Mouse (Mus musculus) macrophage (primary cell): Measurements from ENCODE around the gene Fam53b. TPM values are rescaled to one million over a fixed set of nuclear protein-coding genes. Genes with fewer than 3 reads are reported as not detected.

Experiments used
- H3K27ac ChIP-seq: fragments of 350-480 bp; formaldehyde crosslinking; 2 replicates; pipeline ENCODE4 v1.9.0; 2021
- H3K36me3 ChIP-seq: fragments of 350-480 bp; formaldehyde crosslinking; 2 replicates; pipeline ENCODE4 v1.9.0; 2021; ENCODE audit errors: inconsistent target
- H3K4me3 ChIP-seq: fragments of 350-480 bp; formaldehyde crosslinking; 2 replicates; pipeline ENCODE4 v1.9.0; 2021; ENCODE audit errors: inconsistent target
- H3K79me2 ChIP-seq: fragments of 350-480 bp; formaldehyde crosslinking; 2 replicates; pipeline ENCODE4 v1.9.0; 2021; ENCODE audit errors: inconsistent target
- WGBS: methylation state at CpG from one replicate; pipeline ENCODE4 v1.1.7; 2026; ENCODE audit warnings: inconsistent platforms; ENCODE audit not compliant: missing documents; 5-methylcytosine and 5-hydroxymethylcytosine counted together
- polyA plus RNA-seq: library from polyadenylated mRNA; stranded (reverse); fragments of 250-400 nt; gene quantifications from 3 replicates; pipeline ENCODE4 v1.2.4, GENCODE M21; 2018; ENCODE audit warnings: inconsistent platforms

The Fam53b gene
- polyA plus RNA-seq, 1 experiment from 2014 or later = 28.5 TPM

GRCm38 (mm10) chr7:132820692-132821091, 7.0 kb upstream of the Fam53b start:
- no peaks in the 10 kb centered on the region for H3K79me2 ChIP-seq
- no peak overlapping the region for H3K4me3 ChIP-seq
- no peak overlapping the region for H3K27ac ChIP-seq
- WGBS = 93% methylated on average over 3 of the region's 3 CpGs
- no peaks in the 10 kb centered on the region for H3K36me3 ChIP-seq

GRCm38 (mm10) chr7:132817056-132817455, 3.4 kb upstream of the Fam53b start:
- peaks cover 9% of the 10 kb centered on the region for H3K79me2 ChIP-seq
- H3K36me3 ChIP-seq = no peaks in the 10 kb centered on the region
- H3K4me3 ChIP-seq = no peak overlapping the region
- 95% methylated on average over 6 of the region's 6 CpGs for WGBS
- H3K27ac ChIP-seq = no peak overlapping the region

- no peak overlapping the region for H3K4me3 ChIP-seq
- WGBS = 94% methylated on average over 2 of the region's 2 CpGs
- H3K36me3 ChIP-seq = no peaks in the 10 kb centered on the region
Measured at GRCm38 (mm10) chr7:132816528-132816927, 2.8 kb upstream of the Fam53b start.

GRCm38 (mm10) chr7:132815081-132815480, 1.4 kb upstream of the Fam53b start:
- 91% methylated on average over 5 of the region's 5 CpGs for WGBS
- H3K36me3 ChIP-seq = no peaks in the 10 kb centered on the region
- H3K79me2 ChIP-seq = peaks cover 28% of the 10 kb centered on the region
- H3K4me3 ChIP-seq = no peak overlapping the region
- H3K27ac ChIP-seq = no peak overlapping the region

More at GRCm38 (mm10) chr7:132816528-132816927, 2.8 kb upstream of the Fam53b start:
- H3K27ac ChIP-seq = no peak overlapping the region
- peaks cover 14% of the 10 kb centered on the region for H3K79me2 ChIP-seq

GRCm38 (mm10) chr7:132814089-132814450, 384 bp upstream of the Fam53b start:
- Histone ChIP-seq H3K27ac (peak overlapping the region; percentile 67), H3K4me3 (peak overlapping the region; percentile 53), H3K36me3 (no peaks in the 10 kb centered on the region), H3K79me2 (peaks cover 38% of the 10 kb centered on the region)
- 5% methylated on average over 7 of the region's 7 CpGs for WGBS

- Histone ChIP-seq H3K4me3 (peak overlapping the region; percentile 74), H3K79me2 (peaks cover 51% of the 10 kb centered on the region), H3K36me3 (no peaks in the 10 kb centered on the region), H3K27ac (peak overlapping the region; percentile 78)
- WGBS = under 1% methylated on average over 57 of the region's 59 CpGs
Measured at GRCm38 (mm10) chr7:132812619-132813415, 869 bp downstream of the Fam53b start.

- peaks cover 59% of the 10 kb centered on the region for H3K79me2 ChIP-seq
- H3K27ac ChIP-seq = peak overlapping the region; percentile 78
- peak overlapping the region; percentile 74 for H3K4me3 ChIP-seq
- 6% methylated on average over 23 of the region's 23 CpGs for WGBS
- H3K36me3 ChIP-seq = no peaks in the 10 kb centered on the region
Measured at GRCm38 (mm10) chr7:132811716-132812618, 1.7 kb downstream of the Fam53b start.

GRCm38 (mm10) chr7:132810879-132811278, 2.8 kb downstream of the Fam53b start:
- WGBS = 100% methylated on average over 1 of the region's 1 CpGs
- H3K4me3 ChIP-seq = no peak overlapping the region
- peaks cover 70% of the 10 kb centered on the region for H3K79me2 ChIP-seq
- no peaks in the 10 kb centered on the region for H3K36me3 ChIP-seq
- H3K27ac ChIP-seq = peak overlapping the region; percentile 78

GRCm38 (mm10) chr7:132810368-132810767, 3.3 kb downstream of the Fam53b start:
- Histone ChIP-seq H3K4me3 (no peak overlapping the region), H3K36me3 (no peaks in the 10 kb centered on the region), H3K79me2 (peaks cover 75% of the 10 kb centered on the region), H3K27ac (no peak overlapping the region)
- WGBS = 68% methylated on average over 4 of the region's 6 CpGs

GRCm38 (mm10) chr7:132809721-132810120, 4.0 kb downstream of the Fam53b start:
- H3K4me3 ChIP-seq = no peak overlapping the region
- H3K27ac ChIP-seq = no peak overlapping the region
- WGBS = 83% methylated on average over 6 of the region's 6 CpGs
- H3K79me2 ChIP-seq = peaks cover 82% of the 10 kb centered on the region
- no peaks in the 10 kb centered on the region for H3K36me3 ChIP-seq

GRCm38 (mm10) chr7:132808841-132809682, 4.6 kb downstream of the Fam53b start:
- Histone ChIP-seq H3K36me3 (no peaks in the 10 kb centered on the region), H3K4me3 (no peak overlapping the region), H3K79me2 (peaks cover 89% of the 10 kb centered on the region), H3K27ac (peak overlapping the region; percentile 19; the same call in 1 of the 2 replicates)
- WGBS = 43% methylated on average over 20 of the region's 20 CpGs

- Histone ChIP-seq H3K36me3 (no peaks in the 10 kb centered on the region), H3K4me3 (no peak overlapping the region), H3K27ac (0 out of 2 replicates have a peak overlapping the region, but pooled peaks have one; percentile 19), H3K79me2 (peaks cover 97% of the 10 kb centered on the region)
- 94% methylated on average over 6 of the region's 7 CpGs for WGBS
Measured at GRCm38 (mm10) chr7:132808051-132808796, 5.5 kb downstream of the Fam53b start.

GRCm38 (mm10) chr7:132806926-132807857, 6.5 kb downstream of the Fam53b start:
- no peaks in the 10 kb centered on the region for H3K36me3 ChIP-seq

More at GRCm38 (mm10) chr7:132806926-132807857, 6.5 kb downstream of the Fam53b start:
- Histone ChIP-seq H3K79me2 (peaks cover 100% of the 10 kb centered on the region), H3K4me3 (no peak overlapping the region), H3K27ac (no peak overlapping the region)
- 88% methylated on average over 13 of the region's 13 CpGs for WGBS
